Mouse (Mus musculus) large intestine, adult 2 months (tissue): Measurements from ENCODE around the gene Ren1. TPM values are rescaled to one million over a fixed set of nuclear protein-coding genes. Genes with fewer than 3 reads are reported as not detected.

ENCODE experiments used
- DNase-seq: peaks from one replicate; pipeline ENCODE4 v3.0.0-alpha.2; 2012; ENCODE audit warnings: low read depth, low spot score
- WGBS: fragments of 180-500 bp; shearing (Covaris S2); methylation state at CpG from one replicate; pipeline ENCODE4 v1.1.7; 2018; 5-methylcytosine and 5-hydroxymethylcytosine counted together
- polyA plus RNA-seq: library from polyadenylated mRNA; depleted of rRNA; stranded (reverse); fragments of >200 nt; gene quantifications from 2 replicates; pipeline ENCODE4 v1.2.3, GENCODE M21; 2012; rRNA removed

The Ren1 gene
- polyA plus RNA-seq, 1 experiment: 1.5 TPM

DNA sequence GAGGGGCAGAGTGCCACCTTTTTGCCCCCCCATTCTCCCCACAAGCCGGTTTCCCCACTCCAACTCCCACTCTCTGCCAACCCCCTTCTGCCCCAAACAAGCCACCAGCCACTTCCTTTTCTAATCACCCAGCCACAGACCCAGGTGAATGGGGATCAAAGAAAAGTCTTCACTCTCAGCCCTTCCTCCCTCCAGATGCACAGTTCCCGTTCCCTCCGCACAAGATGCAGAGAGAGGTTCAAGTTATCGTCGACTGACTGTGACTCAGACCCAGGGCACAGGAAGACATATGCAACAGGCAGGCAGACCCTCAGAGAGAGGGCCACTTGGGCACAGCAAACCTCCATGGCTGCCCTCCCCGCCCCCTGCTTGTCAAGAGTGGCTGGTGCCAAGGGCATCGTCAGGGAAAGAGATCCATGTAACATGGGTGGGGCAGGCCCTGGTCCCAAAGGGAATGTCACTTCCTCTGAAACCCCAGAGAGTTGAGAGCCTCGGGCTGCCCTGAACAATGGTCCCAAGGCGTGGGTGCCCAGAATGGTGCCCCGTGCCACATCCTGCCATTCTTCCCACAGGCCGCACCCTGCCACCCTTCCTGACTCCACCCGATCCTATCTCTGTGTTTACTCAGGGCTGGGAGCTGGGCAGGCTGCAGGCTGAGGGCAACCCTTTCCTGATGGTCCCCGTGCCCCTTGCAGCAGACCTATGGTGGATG is 49.9 kb downstream of the Ren1 start:
- WGBS: 41% methylated on average over 13 of the region's 13 CpGs
- no peak for DNase-seq

GRCm38 (mm10) chr1:133404005-133404404 is 53.7 kb downstream of the Ren1 start:
- 59% methylated on average over 4 of the region's 4 CpGs for WGBS
- no peak for DNase-seq

DNA sequence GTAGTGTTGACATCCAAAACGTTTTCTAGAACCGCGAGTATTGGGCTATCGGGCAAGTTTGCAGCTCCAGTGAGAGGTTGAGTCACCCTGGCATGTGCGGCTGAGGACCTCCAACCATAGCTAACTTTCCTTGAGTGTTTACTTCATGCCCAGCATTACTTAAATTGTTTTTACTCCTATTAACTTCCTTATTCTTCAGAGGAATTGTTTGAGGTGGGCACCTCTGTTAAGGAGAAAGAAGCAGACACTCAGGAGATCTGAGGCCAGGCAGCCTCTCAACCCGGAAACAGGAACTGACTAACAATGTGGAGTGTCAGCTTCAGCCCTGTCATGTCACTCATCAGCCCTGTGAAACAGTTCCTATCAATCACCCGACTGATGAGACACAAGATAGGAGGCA is 56.3 kb downstream of the Ren1 start:
- DNase-seq: no peak
- 81% methylated on average over 7 of the region's 7 CpGs for WGBS

- no peak for DNase-seq
- WGBS: 65% methylated on average over 6 of the region's 6 CpGs
These were observed 57.1 kb downstream of the Ren1 start for GRCm38 (mm10) chr1:133407436-133407835.

GRCm38 (mm10) chr1:133408321-133408720 is 58.0 kb downstream of the Ren1 start:
- DNase-seq: no peak
- 76% methylated on average over 9 of the region's 9 CpGs for WGBS

- DNase-seq: no peak
- 66% methylated on average over 6 of the region's 6 CpGs for WGBS
These were observed 58.7 kb downstream of the Ren1 start for GRCm38 (mm10) chr1:133408880-133409516.

DNA sequence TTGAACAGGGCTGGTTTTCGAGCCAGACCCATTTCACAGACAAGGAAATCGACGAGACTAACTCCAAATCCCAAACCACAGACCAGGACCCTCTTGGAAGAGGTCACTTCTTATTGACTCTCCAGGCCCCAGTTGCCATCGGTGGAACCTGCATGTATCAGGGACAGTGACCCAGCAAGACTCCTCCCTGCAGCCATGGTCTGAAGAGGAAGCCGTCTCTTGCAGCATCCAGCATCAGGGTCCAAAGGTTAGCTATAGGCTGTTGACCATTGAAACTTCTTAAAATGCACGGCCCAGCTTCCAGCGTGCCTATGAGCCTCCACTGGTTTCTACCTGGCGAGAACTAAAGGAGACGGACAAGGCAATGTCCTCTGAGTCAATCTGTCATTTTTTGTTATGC is 59.5 kb downstream of the Ren1 start:
- WGBS: 56% methylated on average over 9 of the region's 9 CpGs
- no peak for DNase-seq

Other genes starting within 250 kb of the Ren1 start
- 26.2 and 42.7 TPM in 2 replicates for gene Ppp1r15b, start 219.4 kb upstream of the Ren1 start, polyA plus RNA-seq
- gene Plekha6, start 186.3 kb upstream of the Ren1 start, polyA plus RNA-seq: 45.8 and 82.8 TPM in 2 replicates
- gene Golt1a, start 40.7 kb upstream of the Ren1 start, polyA plus RNA-seq: 53.3 and 65.3 TPM in 2 replicates
- not detected in 2 replicates for gene Kiss1, start 28.6 kb upstream of the Ren1 start, polyA plus RNA-seq
- gene Etnk2, start 13.1 kb downstream of the Ren1 start, polyA plus RNA-seq: 0.81 and 1.0 TPM in 2 replicates
- 52.1 and 79.5 TPM in 2 replicates for gene Sox13, start 73.9 kb downstream of the Ren1 start, polyA plus RNA-seq